Mouse (Mus musculus) Muller cell, postnatal 12 days (primary cell): Measurements from ENCODE around the gene Chp2.
"Not testable (repeated sequence)": the region's sequence is repeated elsewhere in the genome, so short reads cannot be mapped to it uniquely, and the experiment has no call there.

ENCODE experiments used
- DNase-seq: peaks from one replicate; pipeline ENCODE4 v3.0.0-alpha.2; 2015; ENCODE audit errors: inconsistent ontology term

Gene Chp2

GRCm38 (mm10) chr7:122242744-122243143 is 23.4 kb downstream of the Chp2 start:
- DNase-seq, result not testable (repeated sequence)

- no peak for DNase-seq
Measured at GRCm38 (mm10) chr7:122244166-122244565, 24.9 kb downstream of the Chp2 start.

- no peak for DNase-seq
Measured at GRCm38 (mm10) chr7:122244584-122244983, 25.3 kb downstream of the Chp2 start.

GRCm38 (mm10) chr7:122245976-122246375 is 26.7 kb downstream of the Chp2 start:
- no peak for DNase-seq

- no peak for DNase-seq
Measured at GRCm38 (mm10) chr7:122247254-122247864, 28.1 kb downstream of the Chp2 start.

GRCm38 (mm10) chr7:122249321-122249821 is 30.1 kb downstream of the Chp2 start:
- DNase-seq, result no peak

- DNase-seq, result peak; percentile 82
Measured at GRCm38 (mm10) chr7:122251197-122252011, 32.1 kb downstream of the Chp2 start.

GRCm38 (mm10) chr7:122256722-122257121 is 37.4 kb downstream of the Chp2 start:
- DNase-seq, result no peak

- no peak for DNase-seq
Measured at GRCm38 (mm10) chr7:122258521-122258920, 39.2 kb downstream of the Chp2 start.

GRCm38 (mm10) chr7:122260055-122260602 is 40.8 kb downstream of the Chp2 start:
- DNase-seq, result no peak

- DNase-seq, result no peak
Measured at GRCm38 (mm10) chr7:122268983-122269486, 49.7 kb downstream of the Chp2 start.

- DNase-seq, result no peak
Measured at GRCm38 (mm10) chr7:122272334-122272733, 53.0 kb downstream of the Chp2 start.
